Mouse (Mus musculus): Measurements from ENCODE around the gene Wdr41.

The Wdr41 gene

DNA sequence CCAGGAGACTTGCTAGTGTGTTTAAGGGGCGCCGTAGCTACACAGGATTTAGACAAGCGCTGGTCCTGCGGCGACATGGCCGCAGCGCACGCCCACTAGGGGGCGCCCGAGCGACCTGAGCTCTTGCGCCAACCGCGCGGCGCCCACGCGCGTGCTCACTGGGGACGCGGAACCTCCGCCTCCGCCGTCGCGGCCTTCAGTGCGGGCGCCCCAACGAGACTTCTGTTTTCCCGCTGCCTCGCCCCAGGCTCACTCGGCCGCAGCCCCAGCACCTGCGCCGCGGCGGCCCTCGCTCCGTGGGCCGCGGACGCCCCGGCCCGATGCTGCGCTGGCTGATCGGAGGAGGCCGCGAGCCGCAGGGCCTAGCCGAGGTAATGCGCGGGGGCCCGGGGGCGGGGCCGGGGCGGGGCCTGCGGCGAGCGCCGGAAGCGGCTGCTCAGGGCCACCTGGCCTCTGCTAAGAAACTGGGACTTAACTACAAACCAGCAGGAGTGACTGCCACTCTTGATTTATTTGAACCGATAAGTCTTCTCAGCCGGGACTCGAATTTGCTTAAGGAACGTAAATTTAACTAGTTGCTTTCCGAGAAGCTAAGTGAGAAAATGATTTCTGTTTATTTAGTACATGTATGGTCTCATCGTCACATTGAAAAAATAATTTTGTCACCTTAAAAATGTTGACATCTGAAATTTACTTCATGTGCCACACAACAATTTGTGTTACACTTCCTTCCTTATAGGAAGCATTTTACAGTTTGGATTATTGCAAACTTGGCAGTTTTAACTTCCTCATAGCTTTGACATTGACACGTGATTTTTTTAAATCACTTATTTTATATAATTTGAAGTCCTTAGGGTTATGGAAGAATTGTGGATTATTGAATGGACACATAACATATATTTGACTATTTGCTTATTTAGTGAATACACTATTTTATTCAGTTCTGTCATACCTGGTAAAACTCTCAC is at the start of gene Wdr41:
Gene Wdr41 (plus strand): TSS at position 126 of the 968 bp plus-strand sequence.
- DNase-seq: peak; percentile 93

DNA sequence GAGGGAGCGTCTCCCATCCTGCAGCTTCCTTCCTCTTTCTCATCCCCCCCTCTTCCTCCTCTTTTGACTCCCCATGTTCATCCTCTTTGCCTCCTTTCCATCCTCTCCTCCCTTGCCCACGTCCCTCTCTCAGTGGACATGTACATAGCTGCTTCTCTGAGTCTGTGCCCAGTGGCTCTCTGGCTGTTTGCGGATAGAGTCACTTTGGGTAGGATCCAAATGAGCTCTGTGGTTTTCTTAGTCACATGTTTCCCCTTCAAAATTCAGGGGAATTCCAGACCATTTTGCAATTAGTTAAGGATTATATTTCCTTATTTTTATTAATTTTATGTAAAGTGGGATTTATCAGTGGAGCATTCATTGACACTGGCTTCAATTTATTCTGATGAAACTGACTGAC is 48.1 kb upstream of the Wdr41 start:
- DNase-seq: no peak

DNA sequence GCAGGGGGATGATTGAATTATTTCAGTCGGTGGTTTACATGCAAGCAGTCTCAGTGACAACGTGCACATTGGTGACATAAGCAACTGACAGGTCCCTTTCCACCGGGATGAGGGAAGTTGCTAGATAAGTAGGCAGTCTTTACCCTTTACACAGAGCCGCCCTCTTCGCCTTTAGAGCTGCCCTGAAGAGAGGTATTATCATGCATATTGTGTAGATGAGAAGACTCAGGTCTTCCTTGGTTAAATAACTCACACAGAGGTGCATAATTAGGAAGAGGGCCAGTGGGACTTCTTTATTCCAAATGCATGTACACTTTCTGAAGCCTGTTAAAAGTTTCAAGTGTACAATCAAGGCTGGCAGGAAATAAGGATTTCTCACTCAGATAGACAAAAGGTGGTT is 37.7 kb upstream of the Wdr41 start:
- DNase-seq: no peak

DNA sequence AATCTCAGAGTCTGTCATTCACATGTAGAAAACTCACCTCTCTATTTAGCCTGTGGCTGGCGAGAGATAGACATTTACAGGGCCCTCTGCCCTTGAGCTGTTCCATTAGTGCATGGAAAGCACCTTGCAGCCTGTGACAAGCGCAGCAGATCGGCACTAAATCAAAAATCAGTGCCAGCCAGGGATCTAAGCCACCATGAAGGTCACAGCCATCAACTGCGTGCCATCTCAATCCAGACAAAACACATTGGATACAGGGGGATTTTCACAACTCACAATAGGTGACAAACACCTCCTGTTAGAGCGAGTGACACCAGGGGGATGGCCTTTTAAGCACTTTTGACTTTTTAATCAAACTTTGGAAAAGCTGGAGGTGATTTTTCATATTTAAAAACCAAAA is 36.0 kb upstream of the Wdr41 start:
- DNase-seq: no peak

DNA sequence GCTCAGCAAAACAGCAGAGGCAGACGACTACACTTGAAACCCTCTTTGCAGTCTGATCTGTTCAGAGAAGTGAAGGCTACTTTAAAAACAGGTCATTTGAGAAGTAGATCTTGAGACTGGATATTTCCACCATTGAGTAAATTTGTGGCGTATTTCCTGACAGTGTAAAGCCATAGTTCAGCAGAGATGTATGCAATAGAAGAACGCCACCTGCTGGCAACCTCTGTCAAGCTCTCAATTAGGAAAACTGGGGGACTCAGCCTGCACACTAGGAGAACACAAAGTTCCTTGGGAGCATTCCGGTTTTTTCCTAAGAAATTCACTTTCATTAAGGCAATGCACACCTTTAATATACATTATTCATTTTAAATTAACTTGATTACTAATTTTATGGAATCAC is 34.9 kb upstream of the Wdr41 start:
- DNase-seq: peak; percentile 23

DNA sequence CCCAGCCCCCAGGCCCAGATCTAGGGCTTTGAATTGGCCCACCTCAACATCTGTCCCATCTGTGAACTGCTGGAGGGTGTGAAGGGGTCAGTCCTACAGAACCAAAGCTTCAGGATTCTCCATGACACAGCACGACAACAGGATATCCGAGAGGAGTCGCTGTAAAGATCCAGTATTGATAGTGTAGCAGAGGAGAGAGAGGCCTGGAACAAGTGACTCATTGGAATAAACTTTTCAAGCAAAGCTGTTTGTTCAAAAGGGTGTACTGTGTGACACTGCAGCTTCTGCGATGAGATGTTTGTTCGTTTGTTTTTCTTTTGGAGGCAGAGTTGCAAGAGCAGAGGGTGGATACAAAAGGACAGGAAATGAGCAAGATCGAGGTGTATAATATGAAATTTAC is 20.2 kb upstream of the Wdr41 start:
- no peak for DNase-seq

DNA sequence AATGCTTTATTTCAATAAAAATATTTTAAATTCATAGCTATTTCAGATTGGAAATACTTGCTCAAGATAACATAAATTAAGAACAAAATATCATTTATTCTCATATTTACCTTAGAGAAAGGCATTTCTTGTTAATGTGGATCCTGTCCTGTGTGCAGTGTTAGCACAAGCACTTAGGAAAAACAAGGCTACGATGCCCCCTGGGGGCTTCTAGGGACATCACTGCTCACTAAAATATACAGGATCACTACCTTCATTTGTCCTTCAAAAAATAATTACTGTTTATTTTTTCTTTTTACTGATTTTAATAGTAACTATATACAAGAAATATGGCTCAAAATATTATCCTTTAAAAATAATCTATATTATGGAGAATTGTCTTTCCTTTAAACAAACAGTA is 18.2 kb upstream of the Wdr41 start:
- DNase-seq: no peak

DNA sequence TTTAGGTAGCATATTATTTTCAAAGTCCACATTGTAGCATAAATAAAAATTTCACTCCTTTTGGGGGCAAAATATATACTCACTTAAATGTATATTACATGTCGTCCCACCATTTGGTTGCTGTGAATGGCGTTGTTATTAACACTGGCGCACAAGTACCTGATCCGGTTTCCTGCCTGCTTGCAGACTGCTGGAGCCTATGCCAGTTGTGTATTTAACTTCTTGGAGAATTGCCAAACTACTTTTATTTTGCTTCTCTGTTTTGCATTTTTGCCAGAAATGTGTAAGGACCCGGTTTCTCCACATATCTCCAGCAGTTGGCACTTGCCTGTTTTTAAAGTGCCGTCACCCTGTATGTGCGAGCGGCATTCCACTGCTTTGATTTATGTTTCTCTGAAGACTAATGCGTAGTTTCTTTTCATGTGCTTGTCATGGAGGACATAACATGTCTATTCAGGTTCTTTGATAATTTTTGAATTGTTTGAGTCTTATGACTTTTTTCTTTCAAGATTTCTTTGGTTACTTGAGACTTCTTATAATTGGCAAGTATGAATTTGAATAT is 6.1 kb upstream of the Wdr41 start:
- DNase-seq: no peak

DNA sequence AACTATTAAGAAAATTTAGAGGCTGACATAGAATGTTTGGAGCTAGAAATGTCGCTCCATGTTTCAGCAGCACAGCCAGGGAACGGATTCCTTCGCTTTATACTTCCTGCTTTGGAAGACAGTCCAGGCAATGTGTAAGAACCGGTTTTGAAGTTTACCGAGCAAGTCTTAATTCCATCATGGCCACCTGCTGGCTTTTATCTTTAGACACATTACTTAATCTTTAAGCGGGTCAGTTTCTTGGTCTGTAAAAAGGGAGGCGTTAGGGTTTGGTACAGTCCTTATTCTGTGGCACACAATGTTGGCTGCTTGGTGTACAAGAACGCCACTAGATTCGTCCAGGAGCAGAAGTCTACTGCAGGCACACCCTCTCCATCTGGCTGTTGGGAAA is 321 bp upstream of the Wdr41 start:
- DNase-seq: no peak

DNA sequence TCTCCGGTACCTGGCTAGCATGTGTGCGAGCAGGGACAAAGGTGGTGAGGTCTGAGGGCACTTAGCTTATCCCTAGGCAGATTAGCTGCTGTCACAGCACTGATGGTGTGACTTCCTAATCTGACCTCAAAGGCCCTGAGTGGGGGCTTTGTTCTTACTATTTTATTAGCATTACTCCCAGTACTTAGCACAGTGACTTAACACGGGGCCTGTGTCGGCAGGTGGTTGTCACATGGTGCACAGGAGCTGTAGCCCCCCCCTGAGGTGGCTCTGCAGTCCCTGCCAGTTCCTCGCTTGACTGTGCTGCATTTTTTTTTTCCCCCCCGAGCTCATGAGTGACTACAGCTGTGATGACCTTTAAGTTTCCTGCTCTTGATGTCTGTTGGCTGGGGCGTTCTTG is 2.9 kb downstream of the Wdr41 start:
- no peak for DNase-seq

DNA sequence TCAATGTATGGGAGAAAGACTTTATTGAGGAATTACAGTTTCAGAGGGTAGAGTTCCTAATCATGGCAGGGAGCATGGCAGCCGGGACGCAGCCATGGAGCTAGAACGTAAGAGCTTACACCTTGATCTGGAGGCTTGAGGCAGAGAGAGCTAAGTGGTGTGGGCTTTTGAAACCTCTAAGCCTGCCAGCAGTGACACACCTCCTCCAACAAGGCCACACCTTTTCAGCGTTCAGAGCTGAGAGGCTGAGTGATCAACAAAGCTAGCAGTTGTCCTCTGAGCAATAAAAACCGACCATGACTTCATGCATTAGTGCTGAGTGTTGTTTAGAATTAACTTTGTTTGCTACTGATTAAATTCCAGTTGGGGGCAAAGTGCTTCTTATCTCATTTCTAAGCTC is 14.4 kb downstream of the Wdr41 start:
- DNase-seq: no peak

DNA sequence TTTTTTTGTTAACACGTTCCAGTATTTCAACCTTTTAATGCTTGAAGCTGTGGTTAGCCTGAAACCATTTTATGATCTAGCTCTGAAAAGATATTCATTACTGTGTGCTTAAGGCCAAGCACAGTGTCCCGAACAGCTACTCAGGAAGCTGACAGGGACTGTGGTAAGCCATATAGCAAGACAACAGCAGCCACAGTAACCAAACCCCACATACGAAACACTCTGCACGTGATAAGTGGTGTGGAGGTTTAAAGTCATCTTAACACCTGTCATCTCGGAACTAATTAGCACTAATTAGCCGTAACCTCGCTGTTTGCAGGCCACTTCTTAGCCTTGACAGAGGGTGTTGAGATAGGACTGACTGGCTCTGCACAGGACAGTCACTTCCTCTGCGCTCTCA is 31.1 kb downstream of the Wdr41 start:
- no peak for DNase-seq

DNA sequence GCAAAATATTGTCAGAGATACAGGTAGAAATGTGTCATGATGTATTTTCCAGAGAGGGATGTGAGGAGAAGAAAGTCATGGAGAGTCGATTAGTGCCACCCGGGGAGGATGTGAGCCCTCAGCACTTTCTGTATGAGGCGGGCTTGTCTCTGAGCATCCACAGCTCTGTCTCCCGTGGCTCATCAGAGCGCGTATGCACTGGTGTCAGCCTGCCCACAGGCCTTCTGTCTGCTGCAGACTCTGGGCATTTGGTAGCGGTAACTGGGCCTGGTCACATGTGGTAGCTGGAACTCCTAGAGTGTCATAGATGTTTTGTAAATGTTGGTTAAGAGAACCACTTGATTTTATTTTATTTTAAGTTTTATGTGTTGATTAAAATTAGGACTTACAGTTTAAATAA is 33.1 kb downstream of the Wdr41 start:
- DNase-seq: no peak

DNA sequence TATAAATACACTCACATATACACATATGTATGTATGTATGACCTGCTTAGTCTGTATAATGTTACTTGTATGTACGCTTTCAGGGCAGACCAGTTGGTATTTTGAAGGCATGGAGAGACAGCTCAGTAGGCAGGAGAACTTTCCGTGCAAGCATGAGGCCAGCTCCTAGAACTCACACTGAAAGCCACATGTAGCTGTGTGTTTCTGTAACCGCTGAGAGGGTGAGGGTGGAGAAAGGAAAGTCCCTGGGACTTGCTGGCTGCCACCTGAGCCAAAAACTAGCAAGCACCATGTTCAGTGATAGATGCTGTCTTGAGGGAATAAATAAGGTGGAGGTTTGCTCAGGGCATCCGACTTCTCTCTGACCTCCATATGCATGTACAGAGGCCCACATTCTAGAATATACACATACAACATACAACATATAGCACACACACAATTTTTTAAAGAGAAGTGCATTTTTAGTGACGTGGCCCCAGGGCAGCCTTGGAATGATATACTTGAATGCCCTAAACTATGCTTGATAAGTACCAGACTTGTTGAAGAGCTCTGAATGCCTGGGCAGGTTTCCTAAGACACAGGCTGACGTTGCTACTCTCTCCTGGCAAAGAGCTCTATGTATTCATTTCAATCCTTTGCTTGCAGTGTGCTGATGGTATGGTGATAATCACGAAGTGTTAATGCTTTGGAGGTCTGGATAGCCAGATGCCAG is 35.6 kb downstream of the Wdr41 start:
- no peak for DNase-seq

DNA sequence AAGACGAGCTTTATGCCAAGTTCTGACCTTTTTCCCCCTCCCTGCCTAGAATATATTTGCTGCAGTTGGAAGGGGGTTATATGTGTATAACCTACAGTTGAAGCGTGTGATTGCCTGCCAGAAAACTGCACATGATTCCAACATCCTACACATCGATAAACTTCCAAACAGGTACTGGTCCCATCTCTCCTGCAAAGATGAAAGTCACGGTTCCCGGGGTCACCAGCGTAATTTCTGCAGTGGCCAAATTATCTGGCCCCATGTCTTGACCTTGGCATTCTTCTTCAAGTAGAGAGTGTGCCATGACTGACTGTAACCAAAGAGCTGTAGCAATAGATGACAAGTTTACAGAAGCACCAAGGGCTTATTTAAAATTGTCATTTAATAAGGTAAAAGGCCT is 41.1 kb downstream of the Wdr41 start:
- no peak for DNase-seq

DNA sequence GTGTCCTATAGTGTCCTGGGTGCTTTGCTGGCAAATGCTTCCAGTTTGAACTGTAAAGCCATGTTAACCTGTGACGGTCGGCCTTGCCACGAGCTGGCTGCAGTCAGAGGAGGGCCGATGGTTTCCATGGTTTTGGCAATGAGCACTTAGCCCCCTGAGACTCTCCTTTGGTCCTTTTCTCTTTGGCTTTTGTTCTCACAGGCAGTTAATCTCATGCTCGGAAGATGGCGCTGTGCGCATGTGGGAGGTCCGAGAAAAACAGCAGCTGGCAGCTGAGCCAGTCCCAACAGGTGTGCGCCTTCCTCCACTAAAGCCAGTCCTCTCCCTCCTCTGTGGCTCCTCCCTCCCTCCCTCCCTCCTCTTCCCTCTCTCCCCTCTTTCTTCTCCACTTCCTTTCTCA is 41.8 kb downstream of the Wdr41 start:
- DNase-seq: peak; percentile 39

DNA sequence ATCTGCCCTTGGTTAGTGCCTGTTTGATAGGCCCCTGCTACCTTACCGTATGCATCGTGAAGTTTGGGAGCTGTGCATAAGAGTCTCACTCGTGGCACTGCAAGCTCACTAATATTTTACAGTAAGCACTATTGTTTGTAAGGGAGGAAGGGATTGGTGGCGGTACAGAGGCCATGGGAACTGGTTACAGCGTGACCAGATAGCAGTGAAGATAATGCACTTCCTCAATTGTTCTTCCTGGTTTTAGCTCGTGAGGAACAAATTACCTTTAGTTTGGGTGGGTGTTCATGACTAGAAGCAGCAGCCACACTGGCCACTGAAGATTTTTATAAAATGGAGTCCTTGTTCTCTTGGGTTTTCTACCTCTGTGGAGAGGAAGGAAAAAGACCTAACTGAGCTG is 43.2 kb downstream of the Wdr41 start:
- DNase-seq: no peak

DNA sequence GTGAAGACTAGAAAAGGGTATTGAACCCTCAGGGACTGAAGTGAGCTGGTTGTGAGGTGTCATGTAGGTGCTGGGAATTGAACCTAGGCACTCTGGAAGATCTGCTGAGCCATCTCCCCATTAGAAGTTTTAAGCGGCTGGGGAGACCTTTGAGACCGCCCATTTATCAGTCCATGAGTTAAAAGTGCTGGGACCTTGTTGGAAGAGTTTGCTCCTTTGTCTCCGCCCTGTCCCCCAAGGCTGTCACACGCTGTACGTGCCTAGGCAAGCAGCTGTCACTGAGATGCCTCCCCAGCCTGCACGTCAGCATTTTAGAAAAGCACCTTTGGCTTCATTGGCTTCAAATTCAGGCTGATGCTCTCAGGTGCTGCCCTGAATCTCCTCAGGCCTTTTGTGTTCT is 44.1 kb downstream of the Wdr41 start:
- no peak for DNase-seq

DNA sequence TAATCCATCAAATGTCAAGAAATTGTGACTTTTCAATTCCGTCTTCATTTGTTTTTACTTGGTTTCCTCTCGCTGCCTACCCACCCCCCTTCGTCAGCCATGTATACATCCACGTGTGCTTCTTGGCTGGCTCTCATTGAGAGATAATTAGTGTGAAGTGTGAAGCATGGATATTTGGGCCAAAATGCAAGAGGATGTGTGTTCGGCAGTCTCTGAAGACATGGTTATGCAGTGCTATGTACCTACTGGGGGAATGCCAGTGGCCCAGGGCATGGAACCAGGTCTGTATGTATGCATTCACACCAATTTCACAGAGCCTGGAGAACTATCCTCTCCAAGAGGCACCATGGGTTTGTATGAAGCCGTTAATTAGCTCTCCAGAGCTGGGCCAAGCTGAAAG is 54.7 kb downstream of the Wdr41 start:
- DNase-seq: no peak

DNA sequence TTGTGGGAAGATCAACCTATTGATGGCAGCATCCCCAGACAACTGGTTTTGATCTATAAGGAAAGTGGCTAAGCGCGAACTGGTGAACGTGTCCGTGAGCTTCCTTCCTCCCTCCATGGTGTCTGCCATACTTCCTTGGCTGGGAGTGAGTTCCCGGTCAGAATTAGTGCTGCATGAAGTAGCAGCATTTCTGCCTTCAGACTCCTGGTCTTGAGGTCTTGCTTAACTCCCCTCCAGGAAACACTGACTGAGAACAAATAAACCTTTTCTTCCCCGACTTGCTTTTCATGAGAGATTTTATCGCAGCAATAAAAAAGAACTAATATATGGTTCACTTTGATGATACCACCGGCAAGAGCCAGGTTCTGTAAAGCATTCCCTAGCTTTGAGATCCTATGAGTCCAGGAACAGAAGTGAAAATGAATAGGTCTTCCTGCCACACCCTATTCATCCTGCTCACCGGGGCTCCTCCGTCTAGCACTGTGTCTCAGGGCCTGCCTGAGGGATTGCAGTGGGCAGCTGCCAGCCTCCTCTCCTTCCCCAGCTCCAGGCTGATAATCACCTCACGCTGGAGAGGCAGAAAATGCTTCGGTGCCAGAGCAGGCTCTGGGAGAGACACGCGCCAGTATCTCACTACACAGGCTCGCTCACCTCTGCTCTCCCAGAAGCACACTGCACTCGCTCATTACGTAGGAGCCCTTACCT is 56.1 kb downstream of the Wdr41 start:
- no peak for DNase-seq

DNA sequence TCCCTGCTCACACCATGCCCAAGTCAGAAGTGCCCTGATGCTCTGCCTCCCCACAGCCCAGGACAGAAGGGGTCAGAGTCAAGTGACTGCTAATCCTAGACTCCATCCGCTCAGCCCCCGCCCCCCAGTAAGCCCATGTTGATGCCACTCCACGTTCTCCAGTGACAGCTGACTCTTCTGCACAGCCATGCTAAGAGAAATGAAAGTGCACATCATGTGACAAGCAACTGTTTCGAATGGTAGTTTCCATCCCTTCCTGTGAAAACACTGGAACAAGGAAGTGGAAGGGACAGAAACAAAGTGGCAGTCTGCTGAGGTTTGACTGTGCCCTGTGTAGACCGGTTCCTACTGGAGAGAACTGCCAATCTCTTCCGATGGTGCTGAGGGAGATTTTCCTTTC is 56.8 kb downstream of the Wdr41 start:
- DNase-seq: no peak

DNA sequence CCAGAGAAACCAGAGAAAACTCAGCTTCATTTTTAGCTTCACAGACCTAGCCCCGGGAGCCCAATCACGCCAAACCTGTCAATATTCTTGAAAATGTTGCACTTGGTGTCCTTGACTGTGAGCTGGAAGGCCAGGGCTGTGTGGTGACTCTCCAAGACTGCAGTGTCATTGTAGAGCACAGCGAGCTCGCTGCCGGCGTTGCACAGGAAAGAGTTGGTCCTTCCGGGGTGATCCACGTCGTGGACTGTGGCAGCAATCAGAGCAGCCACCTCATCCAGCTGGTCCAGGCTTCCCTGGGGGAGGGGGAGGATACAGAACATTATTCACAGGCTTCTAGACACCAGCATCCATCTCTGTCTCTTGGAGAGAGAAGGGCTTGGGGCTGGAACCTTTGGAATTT is 58.0 kb downstream of the Wdr41 start:
- no peak for DNase-seq

DNA sequence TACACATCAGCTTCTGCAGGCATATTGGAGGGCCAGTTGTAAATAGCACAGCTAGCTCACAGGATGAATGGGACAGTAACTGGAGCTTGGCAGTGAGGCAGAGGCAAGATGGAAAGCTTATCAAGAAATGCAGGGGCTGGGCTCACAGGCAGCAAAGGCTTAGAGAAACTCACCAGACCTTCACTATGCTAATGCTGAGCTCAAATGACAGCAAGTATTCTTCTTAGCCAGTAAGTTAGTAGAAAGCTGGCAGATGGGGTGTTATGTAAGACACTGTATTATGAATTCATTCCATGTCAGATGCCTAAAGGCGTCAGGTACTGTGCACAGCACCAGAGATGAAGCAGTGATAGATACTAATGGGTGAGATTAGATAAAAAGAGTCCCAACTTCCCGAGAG is 58.6 kb downstream of the Wdr41 start:
- DNase-seq: no peak
